In the genomic region with DNA sequence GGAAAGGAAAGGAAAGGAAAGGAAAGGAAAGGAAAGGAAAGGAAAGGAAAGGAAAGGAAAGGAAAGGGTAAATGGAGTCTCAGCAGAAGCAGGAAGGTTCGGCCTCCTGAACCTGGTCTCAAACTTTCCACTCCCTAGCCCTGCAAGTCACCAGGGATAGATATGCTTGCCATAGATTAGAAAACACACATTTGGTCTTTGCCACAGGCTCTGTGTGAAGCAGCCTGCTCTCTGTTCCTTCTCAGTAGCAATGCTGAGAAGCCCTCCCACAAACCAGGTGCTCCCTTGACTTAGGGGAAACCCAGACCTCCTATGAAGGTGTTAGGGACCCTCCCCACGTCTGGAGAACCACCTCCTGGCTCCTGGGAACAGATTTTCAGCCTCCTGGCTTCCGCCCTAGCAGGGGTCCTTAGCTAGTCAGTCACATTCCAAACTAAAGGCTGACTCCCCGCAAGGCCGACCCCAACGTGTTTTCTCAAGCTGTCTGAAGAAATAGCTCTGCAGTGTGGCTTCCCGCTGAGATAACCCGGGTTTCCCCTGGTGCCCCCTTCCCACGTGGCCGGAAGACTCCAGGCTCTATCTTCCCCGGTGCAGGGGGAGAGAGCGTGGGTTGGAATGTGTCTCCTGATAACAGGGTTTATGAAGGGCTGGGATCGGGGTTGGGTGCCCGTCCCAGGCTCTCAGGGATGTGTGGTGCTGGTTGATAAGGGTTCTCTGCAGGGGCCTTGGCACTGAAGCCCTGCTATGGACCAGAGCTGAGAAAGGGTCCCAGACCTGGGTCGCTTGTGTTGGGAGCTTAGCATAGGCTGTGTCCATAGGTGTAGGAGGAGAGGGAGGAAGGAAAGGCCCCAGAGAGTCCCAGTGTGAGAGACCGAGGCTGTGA, we compare ENCODE assay signal across 9 mouse cellular contexts. TPM values are rescaled to one million over a fixed set of nuclear protein-coding genes. Genes with fewer than 3 reads are reported as not detected.
DNase-seq lines count a peak whose midpoint lies in the region; ATAC-seq and TF ChIP-seq lines count a peak whose summit lies in the region.
"Had no signal": no experiment of that assay in that cellular context is flagged by ENCODE, and none has a peak within 500 bp of the region (broad histone marks: within the 10 kb centered on the region; RNA-seq: fewer than 3 reads in every experiment).

No protein-coding gene starts in this region.

- H3K9me3 ChIP-seq in midbrain, embryonic 11.5 days (ENCODE audit: control insufficient read depth, low read length), result no peaks in the 10 kb centered on the region
- no peaks in the 10 kb centered on the region for H3K9me3 ChIP-seq in midbrain, embryonic 14.5 days (ENCODE audit: control insufficient read depth, low read length)
- H3K9me3 ChIP-seq in heart, embryonic 12.5 days (replicated peaks), result no peaks in the 10 kb centered on the region
- no peaks in the 10 kb centered on the region for H3K9me3 ChIP-seq in liver, embryonic 14.5 days (ENCODE audit: control insufficient read depth, low read length)

- H3K4me1 ChIP-seq in midbrain, embryonic 11.5 days (ENCODE audit: control insufficient read depth, insufficient read depth, low read length), result no peaks in the 10 kb centered on the region
- no peaks in the 10 kb centered on the region for H3K4me1 ChIP-seq in midbrain, embryonic 14.5 days (ENCODE audit: control insufficient read depth, insufficient read depth, low read length)
- peaks cover 48% of the 10 kb centered on the region for H3K4me1 ChIP-seq in heart, embryonic 12.5 days (replicated peaks)
- H3K4me1 ChIP-seq in liver, embryonic 14.5 days (replicated peaks; ENCODE audit: control insufficient read depth in 2 of 2, insufficient read depth in 2 of 2, low read length in 1 of 2), result peaks cover 72 to 76% of the 10 kb centered on the region in 2 experiments

- TF ChIP-seq CTCF in liver, embryonic 14.5 days (IDR thresholded peaks at IDR 0.05; ENCODE audit: low read depth), result no peak

- no peak overlapping the region for H3K27ac ChIP-seq in midbrain, embryonic 11.5 days (ENCODE audit: low read depth, low read length)
- no peak overlapping the region for H3K27ac ChIP-seq in midbrain, embryonic 14.5 days (replicated peaks; ENCODE audit: low read depth, low read length)
- peak overlapping the region; percentile 95 for H3K27ac ChIP-seq in heart, embryonic 12.5 days (ENCODE audit: poor library complexity, severe bottlenecking)
- H3K27ac ChIP-seq in liver, embryonic 14.5 days, result peak overlapping the region; percentile 100

- no peak for ATAC-seq in midbrain, embryonic 11.5 days (ENCODE audit: low FRiP score)
- ATAC-seq in midbrain, embryonic 14.5 days (ENCODE audit: low FRiP score, low TSS enrichment), result no peak
- peak; percentile 93 for ATAC-seq in heart, embryonic 12.5 days (ENCODE audit: insufficient number of reproducible peaks, low FRiP score)
- peak; percentile 95 for ATAC-seq in liver, embryonic 14.5 days (ENCODE audit: insufficient read depth)
- ATAC-seq: Patski had no signal

- no peak overlapping the region for H3K4me3 ChIP-seq in midbrain, embryonic 11.5 days (ENCODE audit: low read depth, low read length)
- no peak overlapping the region for H3K4me3 ChIP-seq in midbrain, embryonic 14.5 days (replicated peaks; ENCODE audit: low read depth, low read length)
- H3K4me3 ChIP-seq in heart, embryonic 12.5 days, result peak overlapping the region; percentile 12; the same call in 1 of the 2 replicates
- H3K4me3 ChIP-seq in liver, embryonic 14.5 days (ENCODE audit: insufficient read depth in 1 of 2, low read depth in 2 of 2, low read length in 2 of 2), result peak overlapping the region; percentile 41 to 53

- peak; percentile 98 for TF ChIP-seq EP300 in liver, embryonic 14.5 days (IDR thresholded peaks at IDR 0.05; ENCODE audit: low read depth)

- peak; percentile 74 for DNase-seq in midbrain, embryonic 11.5 days (ENCODE audit: low spot score, missing footprints)
- no peak for DNase-seq in midbrain, embryonic 14.5 days
- DNase-seq in liver, embryonic 14.5 days (ENCODE audit: low read depth in 3 of 3, low spot score in 3 of 3), result peak; percentile 98
- DNase-seq in thymus, postnatal 36 days, result peak; percentile 25 to 41
- DNase-seq in right cerebral cortex, adult 2 months (ENCODE audit: low spot score in 2 of 2), result no peak
- DNase-seq in kidney, postnatal 4 days, result no peak
- DNase-seq in left cerebral cortex, postnatal 36 days (ENCODE audit: low spot score in 2 of 2), result no peak

- H3K36me3 ChIP-seq in midbrain, embryonic 11.5 days (ENCODE audit: control insufficient read depth, insufficient read depth, low read length), result no peaks in the 10 kb centered on the region
- no peaks in the 10 kb centered on the region for H3K36me3 ChIP-seq in midbrain, embryonic 14.5 days (ENCODE audit: control insufficient read depth, insufficient read depth, low read length)
- H3K36me3 ChIP-seq in heart, embryonic 12.5 days, result no peaks in the 10 kb centered on the region
- H3K36me3 ChIP-seq in liver, embryonic 14.5 days (replicated peaks; ENCODE audit: control insufficient read depth, insufficient read depth, low read depth), result no peaks in the 10 kb centered on the region

- H3K9ac ChIP-seq in midbrain, embryonic 11.5 days (ENCODE audit: low read length), result no peak overlapping the region
- H3K9ac ChIP-seq in midbrain, embryonic 14.5 days (replicated peaks; ENCODE audit: low read length), result no peak overlapping the region
- H3K9ac ChIP-seq in heart, embryonic 12.5 days, result 0 out of 2 replicates have a peak overlapping the region, but pooled peaks have one; percentile 56
- H3K9ac ChIP-seq in liver, embryonic 14.5 days (replicated peaks), result peak overlapping the region; percentile 94

- 31% methylated on average over 16 of the region's 16 CpGs for WGBS in midbrain, embryonic 11.5 days
- WGBS in midbrain, embryonic 14.5 days, result 30% methylated on average over 16 of the region's 16 CpGs
- WGBS in heart, embryonic 12.5 days, result 6% methylated on average over 16 of the region's 16 CpGs
- WGBS in liver, embryonic 14.5 days (ENCODE audit: insufficient replicate concordance), result 5% methylated on average over 16 of the region's 16 CpGs

- no peak overlapping the region for H3K4me2 ChIP-seq in midbrain, embryonic 11.5 days
- H3K4me2 ChIP-seq in midbrain, embryonic 14.5 days (ENCODE audit: low read length), result no peak overlapping the region
- H3K4me2 ChIP-seq in heart, embryonic 12.5 days, result peak overlapping the region; percentile 62
- peak overlapping the region; percentile 98 for H3K4me2 ChIP-seq in liver, embryonic 14.5 days (ENCODE audit: low read depth)

- intact Hi-C loops in left cerebral cortex, postnatal 36 days (cut with DNase I), result no loop called here

- no peaks in the 10 kb centered on the region for H3K27me3 ChIP-seq in midbrain, embryonic 11.5 days (ENCODE audit: control insufficient read depth, insufficient read depth, low read length)
- no peaks in the 10 kb centered on the region for H3K27me3 ChIP-seq in midbrain, embryonic 14.5 days (ENCODE audit: control insufficient read depth, insufficient read depth, low read length)
- no peaks in the 10 kb centered on the region for H3K27me3 ChIP-seq in heart, embryonic 12.5 days (replicated peaks)
- no peaks in the 10 kb centered on the region for H3K27me3 ChIP-seq in liver, embryonic 14.5 days (ENCODE audit: control insufficient read depth, insufficient read depth, low read length)
- H3K27me3 ChIP-seq: Patski had no signal

RNA-seq across cellular contexts. Expression of gene Prrc2b, which starts 23.0 kb away (rescaled TPM):
- polyA plus RNA-seq in midbrain, embryonic 11.5 days (2014; fragmentation: Nextera tagmentation; extraction: Ambion mirVana), result 52.6 and 64.1 TPM in 2 replicates
- 121 and 141 TPM in 2 replicates for polyA plus RNA-seq in midbrain, embryonic 14.5 days (2014; fragmentation: Nextera tagmentation; extraction: Ambion mirVana)
- polyA plus RNA-seq in heart, embryonic 12.5 days (2016; fragmentation: Nextera tagmentation; extraction: Ambion mirVana), result 54.7 and 66.5 TPM in 2 replicates
- 6.7 and 7.6 TPM in 2 replicates for polyA plus RNA-seq in liver, embryonic 14.5 days (2012; rRNA removed)
- 6.2 and 10.6 TPM in 2 replicates for polyA plus RNA-seq in liver, embryonic 14.5 days (2014; fragmentation: Nextera tagmentation; extraction: Ambion mirVana)
- 100 to 1,000 TPM; 257 to 259 TPM for total RNA-seq in left cerebral cortex, postnatal 36 days (2021)

RNA-seq across cellular contexts. Expression of gene Plpp7, which starts 32.6 kb away (rescaled TPM):
- 5.9 and 7.3 TPM in 2 replicates for polyA plus RNA-seq in midbrain, embryonic 11.5 days (2014; fragmentation: Nextera tagmentation; extraction: Ambion mirVana)
- polyA plus RNA-seq in midbrain, embryonic 14.5 days (2014; fragmentation: Nextera tagmentation; extraction: Ambion mirVana), result 21.6 and 24.4 TPM in 2 replicates
- polyA plus RNA-seq in heart, embryonic 12.5 days (2016; fragmentation: Nextera tagmentation; extraction: Ambion mirVana), result 11.4 and 13.6 TPM in 2 replicates
- polyA plus RNA-seq in liver, embryonic 14.5 days (2012; rRNA removed), result 1.4 TPM in 2 replicates
- polyA plus RNA-seq in liver, embryonic 14.5 days (2014; fragmentation: Nextera tagmentation; extraction: Ambion mirVana), result 1.1 and 1.4 TPM in 2 replicates
- 10 to 100 TPM; 27.3 to 33.7 TPM for total RNA-seq in left cerebral cortex, postnatal 36 days (2021)

RNA-seq across cellular contexts. Expression of gene Fam78a, which starts 43.2 kb away (rescaled TPM):
- polyA plus RNA-seq in midbrain, embryonic 11.5 days (2014; fragmentation: Nextera tagmentation; extraction: Ambion mirVana), result 0.60 and 1.3 TPM in 2 replicates
- 0.50 and 0.59 TPM in 2 replicates for polyA plus RNA-seq in midbrain, embryonic 14.5 days (2014; fragmentation: Nextera tagmentation; extraction: Ambion mirVana)
- 48.1 and 50.7 TPM in 2 replicates for polyA plus RNA-seq in heart, embryonic 12.5 days (2016; fragmentation: Nextera tagmentation; extraction: Ambion mirVana)
- 7.8 and 8.9 TPM in 2 replicates for polyA plus RNA-seq in liver, embryonic 14.5 days (2012; rRNA removed)
- 9.8 and 12.5 TPM in 2 replicates for polyA plus RNA-seq in liver, embryonic 14.5 days (2014; fragmentation: Nextera tagmentation; extraction: Ambion mirVana)
- 1 to 10 TPM; 3.7 to 8.8 TPM for total RNA-seq in left cerebral cortex, postnatal 36 days (2021)

Comparison
In these comparisons a context has a peak if more than half of its experiments do, and no peak if none do; other contexts are left out.
1. DNase-seq: peak in midbrain, embryonic 11.5 days (single experiment), liver, embryonic 14.5 days (3 of 3) and thymus, postnatal 36 days (2 of 2); none in midbrain, embryonic 14.5 days (single experiment), right cerebral cortex, adult 2 months (0 of 2), kidney, postnatal 4 days (0 of 2) and left cerebral cortex, postnatal 36 days (0 of 2).
2. ATAC-seq: peak in heart, embryonic 12.5 days (single experiment) and liver, embryonic 14.5 days (single experiment); none in midbrain, embryonic 11.5 days (single experiment) and midbrain, embryonic 14.5 days (single experiment).
3. H3K27ac ChIP-seq: peak in heart, embryonic 12.5 days (single experiment) and liver, embryonic 14.5 days (single experiment); none in midbrain, embryonic 11.5 days (single experiment) and midbrain, embryonic 14.5 days (single experiment).
4. H3K4me2 ChIP-seq: peak in heart, embryonic 12.5 days (single experiment) and liver, embryonic 14.5 days (single experiment); none in midbrain, embryonic 11.5 days (single experiment) and midbrain, embryonic 14.5 days (single experiment).
5. H3K4me3 ChIP-seq: peak in heart, embryonic 12.5 days (single experiment) and liver, embryonic 14.5 days (2 of 2); none in midbrain, embryonic 11.5 days (single experiment) and midbrain, embryonic 14.5 days (single experiment).
6. H3K9ac ChIP-seq: peak in heart, embryonic 12.5 days (single experiment) and liver, embryonic 14.5 days (single experiment); none in midbrain, embryonic 11.5 days (single experiment) and midbrain, embryonic 14.5 days (single experiment).